ENCODE assay signal across 8 mouse cellular contexts in the genomic region with DNA sequence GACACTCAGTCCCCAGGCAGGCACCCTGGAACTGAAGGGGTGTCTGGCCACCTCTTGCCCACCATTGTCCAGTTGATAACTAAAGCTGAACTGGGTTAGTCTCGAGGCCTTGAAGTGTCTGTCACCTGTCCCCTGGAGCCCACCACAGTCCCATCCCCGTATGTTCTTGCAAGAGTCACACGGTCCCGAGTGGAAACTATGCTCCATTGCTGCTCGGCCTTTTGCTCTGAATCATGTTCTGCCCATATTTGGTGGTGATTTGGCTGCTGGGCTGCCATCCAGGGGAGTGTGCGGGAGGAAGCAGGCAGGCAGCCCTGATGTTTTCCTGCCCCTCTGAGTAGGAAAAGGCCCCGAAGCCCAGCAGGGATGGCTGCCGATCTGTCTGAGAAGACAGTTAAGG. TPM values are rescaled to one million over a fixed set of nuclear protein-coding genes. Genes with fewer than 3 reads are reported as not detected.
DNase-seq lines count a peak whose midpoint lies in the region; ATAC-seq and TF ChIP-seq lines count a peak whose summit lies in the region.

No protein-coding gene starts in this region.

- peak overlapping the region; percentile 50 for H3K4me3 ChIP-seq in megakaryocyte, embryonic 14.5 days (replicated peaks)
- 0 out of 2 replicates have a peak overlapping the region, but pooled peaks have one; percentile 15 for H3K4me3 ChIP-seq in heart, adult 2 months
- H3K4me3 ChIP-seq in kidney, adult 2 months (ENCODE audit: insufficient read depth, low read depth, low read length): no peak overlapping the region
- no peak overlapping the region for H3K4me3 ChIP-seq in stomach, embryonic 14.5 days (ENCODE audit: low read depth, low read length)

- H3K79me2 ChIP-seq in heart, adult 2 months (replicated peaks; ENCODE audit: control insufficient read depth, insufficient read depth, low read length): no peaks in the 10 kb centered on the region

- H3K27ac ChIP-seq in heart, adult 2 months: peak overlapping the region; percentile 99
- H3K27ac ChIP-seq in kidney, adult 2 months (ENCODE audit: insufficient read depth, low read depth, low read length): peak overlapping the region; percentile 86
- H3K27ac ChIP-seq in stomach, embryonic 14.5 days (ENCODE audit: low read length): peak overlapping the region; percentile 86

- H3K9me3 ChIP-seq in megakaryocyte, embryonic 14.5 days: no peaks in the 10 kb centered on the region
- H3K9me3 ChIP-seq in stomach, embryonic 14.5 days (ENCODE audit: control insufficient read depth, low read depth, low read length): no peaks in the 10 kb centered on the region

- TF ChIP-seq EP300 in heart, adult 2 months (IDR thresholded peaks at IDR 0.05; ENCODE audit: insufficient read depth, low read depth, low read length): peak; percentile 91

- intact Hi-C loops in heart, adult 2 months (cut with DNase I): loop anchor here (1.0 to 10.0 kb wide), 4 partner anchors 98 to 663 kb away; partner anchors contain the start of genes Cnp and Jup

- H3K9ac ChIP-seq in heart, adult 2 months (ENCODE audit: low read depth, low read length): peak overlapping the region; percentile 49
- no peak overlapping the region for H3K9ac ChIP-seq in stomach, embryonic 14.5 days (replicated peaks; ENCODE audit: low read depth, low read length)

- DNase-seq in brain, embryonic 14.5 days (ENCODE audit: low read depth): peak; percentile 39
- DNase-seq in heart, adult 2 months: peak; percentile 80 to 88
- peak; percentile 76 for DNase-seq in kidney, adult 2 months
- peak; percentile 82 for DNase-seq in lung, adult 18-20 months
- no peak for DNase-seq in retina, embryonic 14.5 days (ENCODE audit: low spot score)

- H3K4me1 ChIP-seq in megakaryocyte, embryonic 14.5 days: peaks cover 100% of the 10 kb centered on the region
- peaks cover 50% of the 10 kb centered on the region for H3K4me1 ChIP-seq in heart, adult 2 months (ENCODE audit: control insufficient read depth, insufficient read depth, low read length)
- H3K4me1 ChIP-seq in kidney, adult 2 months (ENCODE audit: control insufficient read depth, insufficient read depth, low read length): peaks cover 6% of the 10 kb centered on the region; the same call in 1 of the 2 replicates
- H3K4me1 ChIP-seq in stomach, embryonic 14.5 days (ENCODE audit: control insufficient read depth, insufficient read depth, low read length): peaks cover 65% of the 10 kb centered on the region

- no peak for TF ChIP-seq POLR2A in brain, embryonic 14.5 days (IDR thresholded peaks at IDR 0.05; ENCODE audit: borderline replicate concordance, extremely low read depth, insufficient read depth, insufficient read length, poor library complexity, severe bottlenecking)
- peak; percentile 63 for TF ChIP-seq POLR2A in heart, adult 2 months (IDR thresholded peaks at IDR 0.05; ENCODE audit: insufficient read depth, low read depth, low read length)
- no peak for TF ChIP-seq POLR2A in kidney, adult 2 months (IDR thresholded peaks at IDR 0.05; ENCODE audit: low read depth, low read length)

- no peak overlapping the region for H3K4me2 ChIP-seq in stomach, embryonic 14.5 days (replicated peaks; ENCODE audit: low read depth, low read length)

- TF ChIP-seq CTCF in brain, embryonic 14.5 days (IDR thresholded peaks at IDR 0.05; ENCODE audit: borderline replicate concordance, extremely low read depth, insufficient read depth, insufficient read length): no peak
- 0 out of 2 replicates have a peak, but pooled peaks have one; percentile 5 for TF ChIP-seq CTCF in heart, adult 2 months (IDR thresholded peaks at IDR 0.05)
- TF ChIP-seq CTCF in kidney, adult 2 months (conservative IDR thresholded peaks at IDR 0.05; ENCODE audit: insufficient read depth, insufficient read length, low read depth, low read length): no peak

- peaks cover 93% of the 10 kb centered on the region for H3K36me3 ChIP-seq in megakaryocyte, embryonic 14.5 days (replicated peaks; ENCODE audit: low read length)
- H3K36me3 ChIP-seq in heart, adult 2 months (ENCODE audit: control insufficient read depth, insufficient read depth, low read length): peaks cover 20% of the 10 kb centered on the region; the same call in 1 of the 2 replicates
- H3K36me3 ChIP-seq in kidney, adult 2 months (ENCODE audit: control insufficient read depth, insufficient read depth, low read length): no peaks in the 10 kb centered on the region
- peaks cover 2% of the 10 kb centered on the region; the same call in 1 of the 2 replicates for H3K36me3 ChIP-seq in stomach, embryonic 14.5 days (ENCODE audit: control insufficient read depth, insufficient read depth, low read length)

- no peak for ATAC-seq in megakaryocyte, adult 5-6 weeks (ENCODE audit: poor library complexity, severe bottlenecking)
- ATAC-seq in stomach, embryonic 14.5 days (ENCODE audit: insufficient number of reproducible peaks, insufficient read depth, low FRiP score, low read depth): no peak

- WGBS in heart, adult 2 months: 2% methylated on average over 8 of the region's 8 CpGs
- 36% methylated on average over 8 of the region's 8 CpGs for WGBS in kidney, adult 2 months
- WGBS in stomach, embryonic 14.5 days: 33% methylated on average over 8 of the region's 8 CpGs

- H3K27me3 ChIP-seq in megakaryocyte, embryonic 14.5 days (replicated peaks): no peaks in the 10 kb centered on the region
- no peaks in the 10 kb centered on the region for H3K27me3 ChIP-seq in heart, adult 2 months (ENCODE audit: control insufficient read depth, insufficient read depth, low read length)
- H3K27me3 ChIP-seq in kidney, adult 2 months (replicated peaks; ENCODE audit: control insufficient read depth, insufficient read depth, low read length): no peaks in the 10 kb centered on the region
- H3K27me3 ChIP-seq in stomach, embryonic 14.5 days (ENCODE audit: control insufficient read depth, insufficient read depth, low read length): no peaks in the 10 kb centered on the region

RNA-seq across cellular contexts. Expression of gene Naglu, which starts 9.7 kb away (rescaled TPM):
- polyA plus RNA-seq in megakaryocyte, embryonic 14.5 days (2012; ENCODE audit: insufficient read depth, low replicate concordance): 30.7 and 32.1 TPM in 2 replicates
- total RNA-seq in megakaryocyte, adult 5-6 weeks (2015): 7.2 and 7.9 TPM in 2 replicates
- total RNA-seq in megakaryocyte, adult 5-6 weeks (2017): 8.9 and 9.1 TPM in 2 replicates
- 11.9 and 12.5 TPM in 2 replicates for polyA plus RNA-seq in brain, embryonic 14.5 days (2012; rRNA removed)
- 1 to 10 TPM; 7.4 to 8.3 TPM for total RNA-seq in heart, adult 2 months (2021)
- 11.0 and 14.3 TPM in 2 replicates for polyA plus RNA-seq in heart, adult 2 months (2012; rRNA removed)
- polyA plus RNA-seq in kidney, adult 2 months (2012; rRNA removed): 50.6 and 60.6 TPM in 2 replicates
- 11.2 and 14.2 TPM in 2 replicates for polyA plus RNA-seq in stomach, embryonic 14.5 days (2014; fragmentation: Nextera tagmentation; extraction: Ambion mirVana)

RNA-seq across cellular contexts. Expression of gene Hsd17b1, which starts 18.1 kb away (rescaled TPM):
- 3.5 and 5.8 TPM in 2 replicates for polyA plus RNA-seq in megakaryocyte, embryonic 14.5 days (2012; ENCODE audit: insufficient read depth, low replicate concordance)
- total RNA-seq in megakaryocyte, adult 5-6 weeks (2015): 0.11 and 0.45 TPM in 2 replicates
- total RNA-seq in megakaryocyte, adult 5-6 weeks (2017): 0.29 TPM in 1 of 2 replicates, not detected in the other
- 0.50 and 0.78 TPM in 2 replicates for polyA plus RNA-seq in brain, embryonic 14.5 days (2012; rRNA removed)
- under 1 TPM; 0.47 to 0.70 TPM for total RNA-seq in heart, adult 2 months (2021)
- polyA plus RNA-seq in heart, adult 2 months (2012; rRNA removed): 0.32 and 0.55 TPM in 2 replicates
- 0.44 and 0.83 TPM in 2 replicates for polyA plus RNA-seq in kidney, adult 2 months (2012; rRNA removed)
- polyA plus RNA-seq in stomach, embryonic 14.5 days (2014; fragmentation: Nextera tagmentation; extraction: Ambion mirVana): not detected in 2 replicates

RNA-seq across cellular contexts. Expression of gene Coasy, which starts 22.2 kb away (rescaled TPM):
- polyA plus RNA-seq in megakaryocyte, embryonic 14.5 days (2012; ENCODE audit: insufficient read depth, low replicate concordance): 17.7 and 36.8 TPM in 2 replicates
- total RNA-seq in megakaryocyte, adult 5-6 weeks (2015): 10.6 and 13.1 TPM in 2 replicates
- total RNA-seq in megakaryocyte, adult 5-6 weeks (2017): 11.4 and 15.8 TPM in 2 replicates
- polyA plus RNA-seq in brain, embryonic 14.5 days (2012; rRNA removed): 49.1 and 77.5 TPM in 2 replicates
- total RNA-seq in heart, adult 2 months (2021): 10 to 100 TPM; 15.8 to 17.5 TPM
- 22.1 and 24.6 TPM in 2 replicates for polyA plus RNA-seq in heart, adult 2 months (2012; rRNA removed)
- polyA plus RNA-seq in kidney, adult 2 months (2012; rRNA removed): 154 and 200 TPM in 2 replicates
- 37.9 and 41.3 TPM in 2 replicates for polyA plus RNA-seq in stomach, embryonic 14.5 days (2014; fragmentation: Nextera tagmentation; extraction: Ambion mirVana)

RNA-seq across cellular contexts. Expression of gene Mlx, which starts 27.0 kb away (rescaled TPM):
- polyA plus RNA-seq in megakaryocyte, embryonic 14.5 days (2012; ENCODE audit: insufficient read depth, low replicate concordance): 2.8 and 12.4 TPM in 2 replicates
- 62.7 and 64.8 TPM in 2 replicates for total RNA-seq in megakaryocyte, adult 5-6 weeks (2015)
- 79.3 and 96.0 TPM in 2 replicates for total RNA-seq in megakaryocyte, adult 5-6 weeks (2017)
- polyA plus RNA-seq in brain, embryonic 14.5 days (2012; rRNA removed): 57.7 and 78.3 TPM in 2 replicates
- 10 to 100 TPM; 18.1 to 21.3 TPM for total RNA-seq in heart, adult 2 months (2021)
- 23.0 and 45.2 TPM in 2 replicates for polyA plus RNA-seq in heart, adult 2 months (2012; rRNA removed)
- 56.9 and 67.9 TPM in 2 replicates for polyA plus RNA-seq in kidney, adult 2 months (2012; rRNA removed)
- polyA plus RNA-seq in stomach, embryonic 14.5 days (2014; fragmentation: Nextera tagmentation; extraction: Ambion mirVana): 36.7 and 46.0 TPM in 2 replicates

RNA-seq across cellular contexts. Expression of gene Psmc3ip, which starts 35.1 kb away (rescaled TPM):
- 10.4 TPM in 1 of 2 replicates, not detected in the other for polyA plus RNA-seq in megakaryocyte, embryonic 14.5 days (2012; ENCODE audit: insufficient read depth, low replicate concordance)
- 11.5 and 14.9 TPM in 2 replicates for total RNA-seq in megakaryocyte, adult 5-6 weeks (2015)
- total RNA-seq in megakaryocyte, adult 5-6 weeks (2017): 21.3 and 24.1 TPM in 2 replicates
- 19.4 and 24.2 TPM in 2 replicates for polyA plus RNA-seq in brain, embryonic 14.5 days (2012; rRNA removed)
- 1 to 10 TPM; 1.6 to 2.7 TPM for total RNA-seq in heart, adult 2 months (2021)
- 1.1 and 1.3 TPM in 2 replicates for polyA plus RNA-seq in heart, adult 2 months (2012; rRNA removed)
- 1.2 and 1.9 TPM in 2 replicates for polyA plus RNA-seq in kidney, adult 2 months (2012; rRNA removed)
- 29.7 and 36.4 TPM in 2 replicates for polyA plus RNA-seq in stomach, embryonic 14.5 days (2014; fragmentation: Nextera tagmentation; extraction: Ambion mirVana)

Comparison
In these comparisons a context has a peak if more than half of its experiments do, and no peak if none do; other contexts are left out.
1. H3K4me3 ChIP-seq: peak in megakaryocyte, embryonic 14.5 days (single experiment) and heart, adult 2 months (single experiment); none in kidney, adult 2 months (single experiment) and stomach, embryonic 14.5 days (single experiment).
2. Peak in every context shown above with its lines, with median percentiles within 50 percentile points of each other: H3K27ac ChIP-seq.